24 mouse cellular contexts compared by ENCODE assay signal in genomic region chr6:32959816-32960550, GRCm38 (mm10).
DNase-seq lines count a peak whose midpoint lies in the region; ATAC-seq and TF ChIP-seq lines count a peak whose summit lies in the region.
"Had no signal": no experiment of that assay in that cellular context is flagged by ENCODE, and none has a peak within 500 bp of the region (broad histone marks: within the 10 kb centered on the region; RNA-seq: fewer than 3 reads in every experiment).

No protein-coding gene starts in this region.

- TF ChIP-seq CTCF in kidney, adult 2 months (conservative IDR thresholded peaks at IDR 0.05; ENCODE audit: insufficient read depth, insufficient read length, low read depth, low read length) = no peak
- no peak for TF ChIP-seq CTCF in brain, embryonic 14.5 days (IDR thresholded peaks at IDR 0.05; ENCODE audit: borderline replicate concordance, extremely low read depth, insufficient read depth, insufficient read length)

- no peak for TF ChIP-seq POLR2A in kidney, adult 2 months (IDR thresholded peaks at IDR 0.05; ENCODE audit: low read depth, low read length)
- TF ChIP-seq POLR2A in brain, embryonic 14.5 days (IDR thresholded peaks at IDR 0.05; ENCODE audit: borderline replicate concordance, extremely low read depth, insufficient read depth, insufficient read length, poor library complexity, severe bottlenecking) = no peak

- DNase-seq in hindbrain, embryonic 14.5 days (ENCODE audit: low spot score) = no peak
- peak; percentile 11 for DNase-seq in kidney, postnatal 14 days
- DNase-seq in kidney, adult 2 months = no peak
- peak; percentile 68 for DNase-seq in Muller cell, postnatal 12 days (ENCODE audit: inconsistent ontology term)
- DNase-seq in brain, embryonic 14.5 days (ENCODE audit: low read depth) = peak; percentile 27
- no peak for DNase-seq in layer of hippocampus, postnatal 14 days (ENCODE audit: low spot score in 2 of 2)
- DNase-seq: adrenal gland, adult 2 months; adrenal gland, postnatal 14 days; cerebellum, adult 11-12 months; cerebellum, adult 8-10 months; cerebellum, postnatal 10 days; cerebellum, postnatal 36 days; embryo, embryonic 11 days; gastrocnemius, postnatal 25 days; kidney, adult 11 months had no signal

- H3K9me3 ChIP-seq in hindbrain, embryonic 13.5 days = no peaks in the 10 kb centered on the region
- no peaks in the 10 kb centered on the region for H3K9me3 ChIP-seq in hindbrain, embryonic 14.5 days (ENCODE audit: control insufficient read depth, low read length)
- H3K9me3 ChIP-seq: embryonic facial prominence, embryonic 10.5 days; embryonic facial prominence, embryonic 13.5 days; forebrain, embryonic 12.5 days; forebrain, embryonic 15.5 days; heart, embryonic 13.5 days; intestine, embryonic 15.5 days had no signal

- ATAC-seq in hindbrain, embryonic 13.5 days (ENCODE audit: low FRiP score) = no peak
- ATAC-seq in hindbrain, embryonic 14.5 days (ENCODE audit: low FRiP score) = no peak
- ATAC-seq: forebrain, embryonic 15.5 days; hindbrain, embryonic 16.5 days; intestine, embryonic 15.5 days had no signal

- 68% methylated on average over 5 of the region's 5 CpGs for WGBS in hindbrain, embryonic 13.5 days
- WGBS in hindbrain, embryonic 14.5 days = 71% methylated on average over 5 of the region's 5 CpGs
- 70% methylated on average over 5 of the region's 5 CpGs for WGBS in kidney, adult 2 months

- H3K4me3 ChIP-seq in hindbrain, embryonic 13.5 days = no peak overlapping the region
- no peak overlapping the region for H3K4me3 ChIP-seq in hindbrain, embryonic 14.5 days (replicated peaks; ENCODE audit: low read length)
- H3K4me3 ChIP-seq in kidney, adult 2 months (ENCODE audit: insufficient read depth, low read depth, low read length) = no peak overlapping the region
- H3K4me3 ChIP-seq: embryonic facial prominence, embryonic 10.5 days; embryonic facial prominence, embryonic 13.5 days; erythroblast, embryonic 14.5 days; forebrain, embryonic 12.5 days; forebrain, embryonic 15.5 days; heart, embryonic 13.5 days; intestine, embryonic 15.5 days had no signal

- peaks cover 16% of the 10 kb centered on the region for H3K4me1 ChIP-seq in hindbrain, embryonic 13.5 days (replicated peaks)
- peaks cover 7% of the 10 kb centered on the region; the same call in 1 of the 2 replicates for H3K4me1 ChIP-seq in hindbrain, embryonic 14.5 days (replicated peaks; ENCODE audit: control insufficient read depth, insufficient read depth, low read length)
- H3K4me1 ChIP-seq in kidney, adult 2 months (ENCODE audit: control insufficient read depth, insufficient read depth, low read length) = peaks cover 16% of the 10 kb centered on the region
- H3K4me1 ChIP-seq: embryonic facial prominence, embryonic 13.5 days; intestine, embryonic 15.5 days had no signal

- H3K36me3 ChIP-seq in hindbrain, embryonic 13.5 days = no peaks in the 10 kb centered on the region
- H3K36me3 ChIP-seq in hindbrain, embryonic 14.5 days (replicated peaks; ENCODE audit: control insufficient read depth, insufficient read depth) = no peaks in the 10 kb centered on the region
- no peaks in the 10 kb centered on the region for H3K36me3 ChIP-seq in kidney, adult 2 months (ENCODE audit: control insufficient read depth, insufficient read depth, low read length)
- H3K36me3 ChIP-seq: embryonic facial prominence, embryonic 10.5 days; embryonic facial prominence, embryonic 13.5 days; forebrain, embryonic 12.5 days; forebrain, embryonic 15.5 days; heart, embryonic 13.5 days; intestine, embryonic 15.5 days had no signal

- H3K27ac ChIP-seq in hindbrain, embryonic 13.5 days = peak overlapping the region; percentile 55
- H3K27ac ChIP-seq in hindbrain, embryonic 14.5 days = no peak overlapping the region; the same call in 1 of the 2 replicates
- no peak overlapping the region for H3K27ac ChIP-seq in kidney, adult 2 months (ENCODE audit: insufficient read depth, low read depth, low read length)
- H3K27ac ChIP-seq: embryonic facial prominence, embryonic 10.5 days; embryonic facial prominence, embryonic 13.5 days; forebrain, embryonic 12.5 days; forebrain, embryonic 15.5 days; heart, embryonic 13.5 days; intestine, embryonic 15.5 days had no signal

- no peak overlapping the region for H3K9ac ChIP-seq in hindbrain, embryonic 13.5 days
- H3K9ac ChIP-seq in hindbrain, embryonic 14.5 days = no peak overlapping the region
- H3K9ac ChIP-seq: embryonic facial prominence, embryonic 13.5 days; forebrain, embryonic 12.5 days; forebrain, embryonic 15.5 days; heart, embryonic 13.5 days; intestine, embryonic 15.5 days had no signal

- H3K27me3 ChIP-seq in hindbrain, embryonic 13.5 days = no peaks in the 10 kb centered on the region
- H3K27me3 ChIP-seq in hindbrain, embryonic 14.5 days (ENCODE audit: control insufficient read depth, insufficient read depth, low read length) = no peaks in the 10 kb centered on the region
- H3K27me3 ChIP-seq in kidney, adult 2 months (replicated peaks; ENCODE audit: control insufficient read depth, insufficient read depth, low read length) = no peaks in the 10 kb centered on the region
- H3K27me3 ChIP-seq: embryonic facial prominence, embryonic 13.5 days; forebrain, embryonic 12.5 days; forebrain, embryonic 15.5 days; heart, embryonic 13.5 days; intestine, embryonic 15.5 days had no signal

- no peak overlapping the region for H3K4me2 ChIP-seq in hindbrain, embryonic 13.5 days
- H3K4me2 ChIP-seq in hindbrain, embryonic 14.5 days (replicated peaks) = no peak overlapping the region
- H3K4me2 ChIP-seq: embryonic facial prominence, embryonic 13.5 days; forebrain, embryonic 12.5 days; forebrain, embryonic 15.5 days; heart, embryonic 13.5 days; intestine, embryonic 15.5 days had no signal

Comparison
In these comparisons a context has a peak if more than half of its experiments do, and no peak if none do; other contexts are left out.
1. DNase-seq: peak in kidney, postnatal 14 days (single experiment), Muller cell, postnatal 12 days (single experiment) and brain, embryonic 14.5 days (single experiment); none in hindbrain, embryonic 14.5 days (single experiment), kidney, adult 2 months (single experiment) and layer of hippocampus, postnatal 14 days (0 of 2).